Mouse (Mus musculus) adrenal gland, adult 8-10 months (tissue): ENCODE data around the gene Tpp2. TPM values are rescaled to one million over a fixed set of nuclear protein-coding genes. Genes with fewer than 3 reads are reported as not detected.

Experiments
- DNase-seq: peaks from one replicate; pipeline ENCODE4 v3.0.0; 2022
- microRNA-seq, 2 experiments: library from miRNA; unstranded; fragments of <30 nt; microRNA quantifications; one replicate each; pipeline ENCODE4 v1.2.0; 2022
- total RNA-seq, 4 experiments: library from RNA; stranded (reverse); gene quantifications; 2 replicates each; pipeline ENCODE4 v1.2.4; 2022

Gene Tpp2
- total RNA-seq, 4 experiments from 2014 or later = 46.4 to 53.1 (median 49.4) TPM

DNA sequence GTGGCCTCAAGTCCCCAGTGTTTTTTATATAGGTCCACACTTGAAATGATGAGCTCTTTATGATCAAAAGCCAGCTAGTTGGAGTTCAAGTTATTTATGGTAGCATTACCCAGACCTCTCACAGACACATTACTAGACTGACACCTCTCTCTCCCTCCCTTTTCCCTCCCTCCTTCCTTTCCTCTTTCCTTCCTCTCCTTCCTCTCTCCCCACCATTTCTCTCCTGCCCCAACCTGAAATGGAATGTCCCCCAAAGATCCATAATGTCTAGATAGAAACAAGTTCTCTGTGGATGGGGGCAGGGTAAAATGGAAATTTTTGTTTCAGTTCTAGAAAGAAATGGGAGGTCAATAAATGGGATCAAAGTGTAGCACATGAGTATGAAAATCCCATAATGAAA, 86.5 kb downstream of the Tpp2 start, which contains the start of gene Mettl21c:
TSS of gene Mettl21c (minus strand) at position 101 of the 400 bp plus-strand sequence.
- no peak for DNase-seq

DNA sequence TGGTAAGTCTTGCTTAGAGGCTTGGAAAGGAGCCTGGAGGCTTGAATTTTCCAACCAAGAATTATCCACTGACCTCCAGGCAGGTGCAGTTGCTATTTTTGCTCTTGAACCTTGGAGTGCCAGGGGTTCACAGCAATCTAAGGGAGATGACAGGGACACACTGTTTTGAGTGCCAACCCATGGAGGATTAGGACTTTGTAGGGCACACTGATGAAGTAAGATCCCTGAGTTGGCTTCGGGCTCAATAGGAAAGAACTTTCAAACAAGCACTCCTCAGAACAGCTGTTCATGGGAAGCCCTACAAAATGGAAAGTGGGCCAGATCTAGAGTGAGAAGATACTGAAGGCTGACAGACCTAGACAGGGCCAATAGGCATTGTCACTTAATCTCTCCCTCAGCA, 89.2 kb downstream of the Tpp2 start:
- no peak for DNase-seq

- DNase-seq = no peak
Observed at GRCm38 (mm10) chr1:44027651-44028050, 94.2 kb downstream of the Tpp2 start.

DNA sequence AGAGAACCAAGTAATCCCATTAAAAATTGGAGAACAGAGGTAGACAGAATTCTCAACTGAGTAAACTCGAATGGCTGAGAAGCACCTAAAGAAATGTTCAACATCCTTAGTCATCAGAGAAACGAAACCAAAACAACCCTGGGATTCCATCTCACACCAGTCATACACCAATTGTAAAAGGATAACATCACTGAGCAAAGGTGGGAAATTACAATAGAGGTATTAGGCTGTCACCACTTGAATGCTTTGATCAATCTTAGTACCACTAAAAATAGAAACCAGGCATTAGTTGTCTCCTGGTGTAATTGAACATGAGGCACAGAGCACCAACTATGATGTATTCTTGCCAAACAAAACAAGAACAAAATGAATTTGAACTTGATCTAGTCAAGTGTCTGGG, 98.8 kb downstream of the Tpp2 start:
- DNase-seq = no peak

DNA sequence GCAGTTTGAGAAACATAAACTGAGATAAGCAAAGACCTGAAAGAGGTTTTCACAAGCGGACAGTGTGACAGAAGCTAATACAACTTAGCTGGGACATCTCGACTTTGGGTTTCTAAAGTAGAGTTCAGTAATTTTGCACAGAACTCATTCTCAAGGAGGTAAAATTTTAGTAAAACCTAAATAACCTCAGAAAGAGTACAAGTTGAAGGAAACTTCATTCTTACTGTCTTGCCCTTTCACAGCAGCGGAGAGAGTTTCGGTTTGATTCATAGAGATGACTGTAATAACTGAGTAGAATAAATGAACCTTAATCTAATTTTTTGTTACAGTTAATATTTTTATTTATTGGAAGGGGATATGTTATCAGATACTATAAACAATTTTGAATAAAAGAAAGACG, 99.5 kb downstream of the Tpp2 start:
- no peak for DNase-seq

- peak; percentile 10 for DNase-seq
Observed at GRCm38 (mm10) chr1:44041797-44042554, 108.5 kb downstream of the Tpp2 start.

GRCm38 (mm10) chr1:44042555-44042915, 109.1 kb downstream of the Tpp2 start:
- no peak for DNase-seq

DNA sequence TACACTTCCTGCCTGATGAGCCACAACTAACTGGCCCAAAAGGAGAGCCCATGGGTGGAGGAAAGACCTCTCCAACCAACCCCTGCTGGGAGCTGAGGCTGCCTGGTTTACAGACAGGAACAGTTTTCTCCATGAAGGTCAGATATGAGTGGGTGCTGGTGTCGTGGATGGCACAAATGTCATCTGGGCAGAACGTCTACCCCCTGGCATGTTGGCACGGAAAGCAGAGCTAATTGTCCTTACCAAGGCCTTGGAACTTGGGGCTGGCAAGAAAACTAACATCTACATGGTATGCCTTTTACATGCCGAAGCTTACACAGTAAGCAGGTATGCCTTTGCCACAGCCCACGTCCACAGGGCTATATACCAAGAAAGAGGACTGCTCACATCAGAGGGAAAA, 112.2 kb downstream of the Tpp2 start:
- peak; percentile 5 for DNase-seq

DNA sequence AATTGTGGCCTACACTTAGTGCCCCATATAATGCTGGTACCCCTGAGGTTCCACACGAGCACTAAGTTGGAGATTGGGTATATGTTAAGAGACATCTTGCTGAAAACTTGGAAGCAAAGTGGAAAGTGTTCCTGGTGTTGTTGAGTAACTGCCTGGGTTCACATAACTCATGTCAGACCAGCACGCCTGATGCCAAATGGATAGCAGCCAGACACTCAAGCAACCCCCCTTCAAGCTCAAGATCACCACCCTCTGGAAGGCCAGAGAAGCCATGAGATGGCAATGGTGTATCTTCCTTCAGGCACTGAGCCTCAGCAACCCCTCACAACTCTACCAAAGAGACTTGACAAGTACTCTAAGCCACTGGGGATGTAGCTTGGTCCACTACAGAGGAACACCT, 113.1 kb downstream of the Tpp2 start:
- DNase-seq = peak; percentile 67

Small RNA genes within 50 kb of the gene (microRNA-seq; reads per million reads assigned to microRNA genes)
- gene Gm24180 = 0 reads per million in 2 experiments

Other genes starting within 250 kb of the Tpp2 start
- gene 1500015O10Rik, start 203.0 kb upstream of the Tpp2 start, total RNA-seq = 100 to 1,000 TPM; 270 to 322 (median 285) TPM
- 10 to 100 TPM; 60.0 to 69.7 (median 67.9) TPM for gene Uxs1, start 105.8 kb upstream of the Tpp2 start, total RNA-seq
- under 1 TPM in 1 of 4 experiments, not detected in 3; 0.55 TPM for gene Mettl21c, start 86.4 kb downstream of the Tpp2 start, total RNA-seq
- gene Gm8251, start 128.3 kb downstream of the Tpp2 start, total RNA-seq = under 1 TPM in 2 of 4 experiments, not detected in 2; 0.03 to 0.06 TPM
- 10 to 100 TPM in 1 of 4 experiments, 1 to 10 TPM in 3; 8.2 to 12.6 (median 9.0) TPM for gene Tex30, start 168.8 kb downstream of the Tpp2 start, total RNA-seq
- 10 to 100 TPM; 17.3 to 23.7 (median 19.4) TPM for gene Kdelc1, start 185.2 kb downstream of the Tpp2 start, total RNA-seq
- 10 to 100 TPM; 15.5 to 26.8 (median 20.7) TPM for gene Bivm, start 185.3 kb downstream of the Tpp2 start, total RNA-seq
- gene Ercc5, start 214.1 kb downstream of the Tpp2 start, total RNA-seq = 10 to 100 TPM; 20.7 to 27.1 (median 23.2) TPM